Mouse (Mus musculus): Measurements from ENCODE around the gene Celf6. TPM values are rescaled to one million over a fixed set of nuclear protein-coding genes. Genes with fewer than 3 reads are reported as not detected.

The Celf6 gene
- total and polyA plus RNA-seq, 3 experiments = 0.13 TPM; not detected in 2

DNA sequence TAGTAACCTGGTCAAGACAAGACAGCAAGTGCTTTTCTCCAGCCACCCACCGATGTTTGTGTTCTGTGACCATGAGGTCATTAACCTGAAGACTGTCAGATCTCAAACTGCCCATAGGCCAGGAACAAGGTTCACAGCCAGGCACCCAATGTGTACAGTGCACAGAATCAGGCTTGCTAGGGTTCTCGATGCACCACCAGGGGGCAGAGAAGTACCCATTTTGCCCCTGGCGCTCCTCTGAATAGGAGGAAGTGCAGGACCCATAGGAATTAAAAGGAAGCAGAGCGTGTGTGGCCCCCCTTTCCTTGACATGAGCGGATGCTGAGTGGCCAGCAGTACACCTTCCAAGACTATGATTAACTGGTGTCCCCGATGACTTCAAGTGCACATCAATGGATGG is 10.6 kb upstream of the Celf6 start:
- Histone ChIP-seq H3K27me3 (ENCODE audit: control insufficient read depth in 1 of 2, insufficient read depth in 2 of 2, low read length in 2 of 2) (no peaks in the 10 kb centered on the region), H3K79me2 (ENCODE audit: control insufficient read depth, insufficient read depth, low read length, poor library complexity) (no peaks in the 10 kb centered on the region), H3K4me3 (ENCODE audit: control insufficient read depth in 1 of 2, insufficient read depth in 1 of 2, low read depth in 2 of 2, low read length in 2 of 2) (no peak overlapping the region), H3K9me3 (replicated peaks; ENCODE audit: insufficient read depth, low read length) (no peaks in the 10 kb centered on the region), H3K27ac (ENCODE audit: control insufficient read depth, low read depth, low read length) (no peak overlapping the region), H3K4me1 (ENCODE audit: control insufficient read depth in 1 of 2, insufficient read depth in 2 of 2, low read length in 2 of 2) (no peaks in the 10 kb centered on the region; a peak in 1 of 4 replicates), H3K36me3 (ENCODE audit: control insufficient read depth in 1 of 2, insufficient read depth in 2 of 2, low read length in 2 of 2) (no peaks in the 10 kb centered on the region; a peak in 1 of 4 replicates), H3K9ac (ENCODE audit: control insufficient read depth, low read depth, low read length, poor library complexity, severe bottlenecking) (no peak overlapping the region)
- peak; percentile 85 for DNase-seq (ENCODE audit: low read depth, low spot score)
- TF ChIP-seq SIN3A (IDR thresholded peaks at IDR 0.05; ENCODE audit: low read length) (peak; percentile 37; the same call in 1 of the 2 replicates), CTCF (IDR thresholded peaks at IDR 0.05 in 2 of 3, conservative IDR thresholded peaks at IDR 0.05 in 1 of 3; ENCODE audit: control insufficient read depth in 1 of 3, insufficient read depth in 1 of 3, low read depth in 2 of 3, low read length in 3 of 3, poor library complexity in 1 of 3, severe bottlenecking in 1 of 3) (peak; percentile 78 to 97 (median 80)), USF2 (IDR thresholded peaks at IDR 0.05; ENCODE audit: borderline replicate concordance in 1 of 2, insufficient read depth in 1 of 2, low read depth in 1 of 2, low read length in 2 of 2) (no peak), ELF1 (IDR thresholded peaks at IDR 0.05; ENCODE audit: low read depth, low read length) (peak; percentile 69; the same call in 1 of the 2 replicates), ZNF384 (IDR thresholded peaks at IDR 0.05; ENCODE audit: low read depth, low read length) (0 out of 2 replicates have a peak, but pooled peaks have one; percentile 16), MEF2A (IDR thresholded peaks at IDR 0.05; ENCODE audit: extremely low read depth, insufficient replicate concordance, low read depth, low read length, poor library complexity, severe bottlenecking) (no peak), POLR2AphosphoS2 (IDR thresholded peaks at IDR 0.05; ENCODE audit: low read length) (no peak), MAZ (IDR thresholded peaks at IDR 0.05; ENCODE audit: low read depth, low read length) (no peak), ZKSCAN1 (IDR thresholded peaks at IDR 0.05; ENCODE audit: low read depth, low read length) (no peak), UBTF (IDR thresholded peaks at IDR 0.05; ENCODE audit: borderline replicate concordance, insufficient read depth, low read depth, low read length) (no peak), SMC3 (IDR thresholded peaks at IDR 0.05; ENCODE audit: low read depth, low read length) (peak; percentile 97), BHLHE40 (IDR thresholded peaks at IDR 0.05; ENCODE audit: borderline replicate concordance, low read depth, low read length) (no peak), GATA1 (IDR thresholded peaks at IDR 0.05; ENCODE audit: low read depth, low read length) (no peak), TAL1 (IDR thresholded peaks at IDR 0.05; ENCODE audit: low read length) (no peak), EP300 (IDR thresholded peaks at IDR 0.05; ENCODE audit: low read depth in 1 of 2, low read length in 2 of 2) (no peak), KAT2A (conservative IDR thresholded peaks at IDR 0.05; ENCODE audit: low read depth, low read length) (no peak), POLR2A (IDR thresholded peaks at IDR 0.05; ENCODE audit: control insufficient read depth in 1 of 2, insufficient read depth in 1 of 2, low read depth in 1 of 2, low read length in 2 of 2, poor library complexity in 1 of 2) (no peak), RAD21 (IDR thresholded peaks at IDR 0.05; ENCODE audit: low read depth, low read length) (peak; percentile 80), USF1 (IDR thresholded peaks at IDR 0.05; ENCODE audit: low read depth, low read length) (no peak), ZC3H11A (IDR thresholded peaks at IDR 0.05; ENCODE audit: low read depth, low read length) (peak; percentile 78)

- Histone ChIP-seq H3K4me3 (ENCODE audit: control insufficient read depth in 1 of 2, insufficient read depth in 1 of 2, low read depth in 2 of 2, low read length in 2 of 2) (no peak overlapping the region), H3K9me3 (replicated peaks; ENCODE audit: insufficient read depth, low read length) (no peaks in the 10 kb centered on the region), H3K4me1 (ENCODE audit: control insufficient read depth in 1 of 2, insufficient read depth in 2 of 2, low read length in 2 of 2) (peaks cover 0 to 12% of the 10 kb centered on the region in 2 experiments; a peak in 1 of 4 replicates), H3K36me3 (ENCODE audit: control insufficient read depth in 1 of 2, insufficient read depth in 2 of 2, low read length in 2 of 2) (peaks cover 0 to 4% of the 10 kb centered on the region in 2 experiments; a peak in 2 of 4 replicates), H3K79me2 (ENCODE audit: control insufficient read depth, insufficient read depth, low read length, poor library complexity) (no peaks in the 10 kb centered on the region), H3K27ac (ENCODE audit: control insufficient read depth, low read depth, low read length) (no peak overlapping the region), H3K27me3 (ENCODE audit: control insufficient read depth in 1 of 2, insufficient read depth in 2 of 2, low read length in 2 of 2) (no peaks in the 10 kb centered on the region), H3K9ac (ENCODE audit: control insufficient read depth, low read depth, low read length, poor library complexity, severe bottlenecking) (no peak overlapping the region)
- no peak for DNase-seq (ENCODE audit: low read depth, low spot score)
- no peak for TF ChIP-seq SMC3 (IDR thresholded peaks at IDR 0.05; ENCODE audit: low read depth, low read length)
- peak; percentile 24; the same call in 1 of the 2 replicates for TF ChIP-seq GATA1 (IDR thresholded peaks at IDR 0.05; ENCODE audit: low read depth, low read length)
- TF ChIP-seq USF1 (IDR thresholded peaks at IDR 0.05; ENCODE audit: low read depth, low read length) = peak; percentile 65
- no peak for TF ChIP-seq KAT2A (conservative IDR thresholded peaks at IDR 0.05; ENCODE audit: low read depth, low read length)
- TF ChIP-seq POLR2A (IDR thresholded peaks at IDR 0.05; ENCODE audit: control insufficient read depth in 1 of 2, insufficient read depth in 1 of 2, low read depth in 1 of 2, low read length in 2 of 2, poor library complexity in 1 of 2) = no peak
- no peak for TF ChIP-seq ZNF384 (IDR thresholded peaks at IDR 0.05; ENCODE audit: low read depth, low read length)
- TF ChIP-seq MXI1 (IDR thresholded peaks at IDR 0.05; ENCODE audit: low read depth, low read length) = no peak; the same call in 1 of the 2 replicates
- TF ChIP-seq NRF1 (IDR thresholded peaks at IDR 0.05; ENCODE audit: insufficient read depth, low read depth, low read length, poor library complexity, severe bottlenecking) = no peak
- TF ChIP-seq ETS1 (IDR thresholded peaks at IDR 0.05; ENCODE audit: low read depth, low read length) = no peak
- peak; percentile 61; the same call in 1 of the 2 replicates for TF ChIP-seq BHLHE40 (IDR thresholded peaks at IDR 0.05; ENCODE audit: borderline replicate concordance, low read depth, low read length)
- TF ChIP-seq CHD2 (IDR thresholded peaks at IDR 0.05; ENCODE audit: low read length) = no peak
Observed at GRCm38 (mm10) chr9:59571852-59572251, 5.9 kb upstream of the Celf6 start.

Data from MEL (cell line).